Comparison of ENCODE assay signal across 11 mouse cellular contexts in the genomic region with DNA sequence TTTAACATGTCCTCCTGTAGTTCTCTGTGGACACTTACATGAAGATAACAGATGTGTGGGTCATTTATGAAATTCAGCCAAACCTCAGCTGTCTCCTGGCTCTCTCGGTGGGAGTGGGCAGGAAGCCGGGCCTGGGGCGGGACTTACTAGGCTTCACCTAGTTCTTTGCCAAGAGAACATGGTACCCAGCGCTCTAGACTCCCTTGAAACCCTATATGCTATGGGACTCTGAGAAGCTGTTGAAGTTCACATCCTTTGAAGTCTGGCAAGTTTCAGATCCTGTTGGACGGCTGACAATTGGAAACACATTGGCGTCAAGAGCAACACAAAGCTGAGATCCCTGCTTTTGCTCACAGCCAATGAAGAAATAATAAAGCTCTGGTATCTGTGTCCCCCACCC. TPM values are rescaled to one million over a fixed set of nuclear protein-coding genes. Genes with fewer than 3 reads are reported as not detected.
DNase-seq lines count a peak whose midpoint lies in the region; ATAC-seq lines count a peak whose summit lies in the region.
"Had no signal": no experiment of that assay in that cellular context is flagged by ENCODE, and none has a peak within 500 bp of the region (broad histone marks: within the 10 kb centered on the region; RNA-seq: fewer than 3 reads in every experiment).

No protein-coding gene starts in this region.

- H3K27me3 ChIP-seq in limb, embryonic 12.5 days = no peaks in the 10 kb centered on the region
- H3K27me3 ChIP-seq: neural tube, embryonic 12.5 days had no signal

- 29% methylated on average over 6 of the region's 6 CpGs for WGBS in limb, embryonic 12.5 days

- H3K4me1 ChIP-seq in brown adipose tissue, adult 24 weeks (ENCODE audit: control insufficient read depth, insufficient read depth, insufficient read length, low read length) = no peaks in the 10 kb centered on the region
- peaks cover 25% of the 10 kb centered on the region for H3K4me1 ChIP-seq in limb, embryonic 12.5 days (replicated peaks)
- H3K4me1 ChIP-seq: neural tube, embryonic 12.5 days had no signal

- 0 out of 2 replicates have a peak overlapping the region, but pooled peaks have one; percentile 27 for H3K27ac ChIP-seq in brown adipose tissue, adult 24 weeks (replicated peaks; ENCODE audit: low read depth, low read length)
- peak overlapping the region; percentile 72 for H3K27ac ChIP-seq in limb, embryonic 12.5 days
- H3K27ac ChIP-seq: neural tube, embryonic 12.5 days had no signal

- peak; percentile 56; the same call in 1 of the 2 replicates for ATAC-seq in limb, embryonic 12.5 days (ENCODE audit: insufficient number of reproducible peaks, insufficient read depth, low FRiP score, low TSS enrichment, low read depth)
- ATAC-seq in CD4-positive, CD25-positive, alpha-beta regulatory T cell, adult 4 months = no peak

- DNase-seq in left cerebral cortex, postnatal 4 days = peak; percentile 64
- DNase-seq in left cerebral cortex, postnatal 36 days (ENCODE audit: low spot score in 2 of 2) = no peak
- peak; percentile 47 to 55 for DNase-seq in gastrocnemius, postnatal 36 days
- no peak for DNase-seq in layer of hippocampus, adult 9-10 months (ENCODE audit: low spot score)
- no peak for DNase-seq in spleen, adult 18-20 months

- no peak overlapping the region for H3K4me3 ChIP-seq in brown adipose tissue, adult 24 weeks (ENCODE audit: insufficient read depth, low read depth, low read length)
- no peak overlapping the region for H3K4me3 ChIP-seq in limb, embryonic 12.5 days (replicated peaks)
- H3K4me3 ChIP-seq: neural tube, embryonic 12.5 days had no signal

- H3K36me3 ChIP-seq in limb, embryonic 12.5 days = no peaks in the 10 kb centered on the region
- H3K36me3 ChIP-seq: neural tube, embryonic 12.5 days had no signal

- intact Hi-C loops in left cerebral cortex, postnatal 4 days (cut with DNase I) = no loop called here
- intact Hi-C loops in left cerebral cortex, postnatal 36 days (cut with DNase I) = no loop called here
- intact Hi-C loops in gastrocnemius, postnatal 36 days (cut with DNase I) = loop anchor here (10.0 kb wide), 1 partner anchor 68 kb away; no protein-coding TSS in a partner anchor

- no peaks in the 10 kb centered on the region for H3K9me3 ChIP-seq in limb, embryonic 12.5 days
- H3K9me3 ChIP-seq: neural tube, embryonic 12.5 days had no signal

- H3K9ac ChIP-seq in limb, embryonic 12.5 days (replicated peaks) = no peak overlapping the region
- H3K9ac ChIP-seq: neural tube, embryonic 12.5 days had no signal

- no peak overlapping the region for H3K4me2 ChIP-seq in limb, embryonic 12.5 days
- H3K4me2 ChIP-seq: liver, embryonic 11.5 days; neural tube, embryonic 12.5 days had no signal

RNA-seq across cellular contexts. Expression of a gene that starts 47.0 kb away (rescaled TPM):
- 1 to 10 TPM; 2.0 to 2.2 TPM for total RNA-seq in left cerebral cortex, postnatal 4 days (2021)
- under 1 TPM; 0.42 to 0.43 TPM for total RNA-seq in left cerebral cortex, postnatal 36 days (2021)
- polyA plus RNA-seq in brown adipose tissue, adult 24 weeks (2012; ENCODE audit: insufficient read depth, insufficient read length, missing spikeins) = 2.4 and 4.0 TPM in 2 replicates
- total RNA-seq in gastrocnemius, postnatal 36 days (2021) = 1 to 10 TPM; 2.1 to 2.5 TPM
- 51.3 and 61.0 TPM in 2 replicates for polyA plus RNA-seq in limb, embryonic 12.5 days (2016; fragmentation: Nextera tagmentation; extraction: Ambion mirVana)
- polyA plus RNA-seq in CD4-positive, CD25-positive, alpha-beta regulatory T cell, adult 4 months (2017; shearing (Covaris generic)) = not detected
- total RNA-seq: MEL had no signal

Comparison
In these comparisons a context has a peak if more than half of its experiments do, and no peak if none do; other contexts are left out.
1. DNase-seq: peak in left cerebral cortex, postnatal 4 days (single experiment) and gastrocnemius, postnatal 36 days (2 of 2); none in left cerebral cortex, postnatal 36 days (0 of 2), layer of hippocampus, adult 9-10 months (single experiment) and spleen, adult 18-20 months (0 of 2).